ENCODE assay signal across 9 mouse cellular contexts in genomic region chr2:163685287-163685686, GRCm38 (mm10). TPM values are rescaled to one million over a fixed set of nuclear protein-coding genes. Genes with fewer than 3 reads are reported as not detected.
DNase-seq lines count a peak whose midpoint lies in the region; TF ChIP-seq lines count a peak whose summit lies in the region.
"Had no signal": no experiment of that assay in that cellular context is flagged by ENCODE, and none has a peak within 500 bp of the region (broad histone marks: within the 10 kb centered on the region; RNA-seq: fewer than 3 reads in every experiment).

No protein-coding gene starts in this region.

- no peak overlapping the region for H3K4me3 ChIP-seq in cerebellum, adult 2 months (replicated peaks; ENCODE audit: insufficient read depth, low read depth, low read length)
- H3K4me3 ChIP-seq in kidney, adult 2 months (ENCODE audit: insufficient read depth, low read depth, low read length): no peak overlapping the region
- no peak overlapping the region for H3K4me3 ChIP-seq in testis, adult 2 months (ENCODE audit: control insufficient read depth, low read depth, low read length)

- H3K36me3 ChIP-seq in kidney, adult 2 months (ENCODE audit: control insufficient read depth, insufficient read depth, low read length): no peaks in the 10 kb centered on the region; the same call in 1 of the 2 replicates
- H3K36me3 ChIP-seq in testis, adult 2 months (ENCODE audit: control insufficient read depth, insufficient read depth, low read length): no peaks in the 10 kb centered on the region

- DNase-seq in cerebellum, adult 2 months: no peak
- no peak for DNase-seq in cerebellum, postnatal 36 days
- DNase-seq in kidney, adult 2 months: no peak
- no peak for DNase-seq in kidney, adult 18-20 months
- DNase-seq in testis, postnatal 10 days (ENCODE audit: low spot score): no peak
- DNase-seq in right cerebral cortex, postnatal 10 days (ENCODE audit: low spot score in 2 of 2): no peak
- no peak for DNase-seq in right cerebral cortex, postnatal 36 days (ENCODE audit: low spot score in 2 of 2)

- 30% methylated on average over 4 of the region's 4 CpGs for WGBS in cerebellum, adult 2 months
- WGBS in kidney, adult 2 months: 40% methylated on average over 4 of the region's 4 CpGs

- H3K27me3 ChIP-seq in cerebellum, adult 2 months (ENCODE audit: control insufficient read depth, insufficient read depth, low read length): no peaks in the 10 kb centered on the region
- no peaks in the 10 kb centered on the region for H3K27me3 ChIP-seq in kidney, adult 2 months (replicated peaks; ENCODE audit: control insufficient read depth, insufficient read depth, low read length)
- no peaks in the 10 kb centered on the region for H3K27me3 ChIP-seq in testis, adult 2 months (ENCODE audit: control insufficient read depth, insufficient read depth, low read length)
- H3K27me3 ChIP-seq: Patski had no signal

- H3K27ac ChIP-seq in cerebellum, adult 2 months (ENCODE audit: insufficient read depth, low read length): peak overlapping the region; percentile 89
- peak overlapping the region; percentile 80 for H3K27ac ChIP-seq in kidney, adult 2 months (ENCODE audit: insufficient read depth, low read depth, low read length)
- peak overlapping the region; percentile 5; the same call in 1 of the 2 replicates for H3K27ac ChIP-seq in testis, adult 2 months (ENCODE audit: control insufficient read depth, insufficient read depth, low read depth, low read length)

- no peak for TF ChIP-seq CTCF in cerebellum, adult 2 months (IDR thresholded peaks at IDR 0.05; ENCODE audit: borderline replicate concordance, insufficient read depth, low read depth, low read length)
- no peak for TF ChIP-seq CTCF in kidney, adult 2 months (conservative IDR thresholded peaks at IDR 0.05; ENCODE audit: insufficient read depth, insufficient read length, low read depth, low read length)
- no peak for TF ChIP-seq CTCF in testis, adult 2 months (IDR thresholded peaks at IDR 0.05; ENCODE audit: control insufficient read depth, insufficient read depth, insufficient replicate concordance, low read depth, low read length)

- peaks cover 32% of the 10 kb centered on the region for H3K4me1 ChIP-seq in cerebellum, adult 2 months (ENCODE audit: control insufficient read depth, insufficient read depth, low read length)
- H3K4me1 ChIP-seq in kidney, adult 2 months (ENCODE audit: control insufficient read depth, insufficient read depth, low read length): peaks cover 17% of the 10 kb centered on the region
- H3K4me1 ChIP-seq in testis, adult 2 months (ENCODE audit: control insufficient read depth, insufficient read depth, low read length): peaks cover 5% of the 10 kb centered on the region

- TF ChIP-seq POLR2A in cerebellum, adult 2 months (IDR thresholded peaks at IDR 0.05; ENCODE audit: borderline replicate concordance, insufficient read depth, low read length): no peak
- no peak for TF ChIP-seq POLR2A in kidney, adult 2 months (IDR thresholded peaks at IDR 0.05; ENCODE audit: low read depth, low read length)
- no peak for TF ChIP-seq POLR2A in testis, adult 2 months (IDR thresholded peaks at IDR 0.05; ENCODE audit: control insufficient read depth, low read depth, low read length)

RNA-seq across cellular contexts. Expression of gene Pkig, which starts 27.1 kb away (rescaled TPM):
- 49.6 and 57.4 TPM in 2 replicates for polyA plus RNA-seq in cerebellum, adult 2 months (2012; rRNA removed)
- polyA plus RNA-seq in kidney, adult 2 months (2012; rRNA removed): 100 and 107 TPM in 2 replicates
- polyA plus RNA-seq in testis, adult 2 months (2012; rRNA removed): 319 and 325 TPM in 2 replicates

RNA-seq across cellular contexts. Expression of gene Serinc3, which starts 40.4 kb away (rescaled TPM):
- polyA plus RNA-seq in cerebellum, adult 2 months (2012; rRNA removed): 162 and 179 TPM in 2 replicates
- 340 and 357 TPM in 2 replicates for polyA plus RNA-seq in kidney, adult 2 months (2012; rRNA removed)
- polyA plus RNA-seq in testis, adult 2 months (2012; rRNA removed): 208 and 270 TPM in 2 replicates

Comparison
In these comparisons a context has a peak if more than half of its experiments do, and no peak if none do; other contexts are left out.
1. H3K27ac ChIP-seq: peak in every context shown above with its lines; median percentile 89 in cerebellum, adult 2 months; 80 in kidney, adult 2 months; 5 in testis, adult 2 months.